Mouse (Mus musculus): ENCODE results near the gene Rbfox1. TPM values are rescaled to one million over a fixed set of nuclear protein-coding genes. Genes with fewer than 3 reads are reported as not detected.

The Rbfox1 gene
- polyA plus RNA-seq, 1 experiment from 2014 or later = 223 TPM

- H3K9ac ChIP-seq = no peak overlapping the region
- H3K27ac ChIP-seq = no peak overlapping the region
- H3K9me3 ChIP-seq = no peaks in the 10 kb centered on the region
- 86% methylated on average over 5 of the region's 5 CpGs for WGBS
- no peaks in the 10 kb centered on the region for H3K36me3 ChIP-seq (replicated peaks)
- no peak overlapping the region for H3K4me2 ChIP-seq
- no peak overlapping the region for H3K4me3 ChIP-seq
- H3K4me1 ChIP-seq = peaks cover 11% of the 10 kb centered on the region
- no peaks in the 10 kb centered on the region for H3K27me3 ChIP-seq (replicated peaks)
- ATAC-seq (replicated peaks) = no peak
These were observed 25.6 kb downstream of the Rbfox1 start for GRCm38 (mm10) chr16:5910742-5911141.

- peak overlapping the region; percentile 56 for H3K27ac ChIP-seq
- H3K36me3 ChIP-seq (replicated peaks) = no peaks in the 10 kb centered on the region
- H3K9me3 ChIP-seq = no peaks in the 10 kb centered on the region
- H3K4me2 ChIP-seq = no peak overlapping the region
- H3K9ac ChIP-seq = no peak overlapping the region
- H3K4me3 ChIP-seq = no peak overlapping the region
- peaks cover 18% of the 10 kb centered on the region for H3K4me1 ChIP-seq
- H3K27me3 ChIP-seq (replicated peaks) = no peaks in the 10 kb centered on the region
- 21% methylated on average over 2 of the region's 2 CpGs for WGBS
- ATAC-seq (replicated peaks) = peak; percentile 84
These were observed 26.7 kb downstream of the Rbfox1 start for GRCm38 (mm10) chr16:5911880-5912327.

GRCm38 (mm10) chr16:5917937-5918336 lies 32.8 kb downstream of the Rbfox1 start:
- Histone ChIP-seq H3K4me3 (no peak overlapping the region), H3K36me3 (replicated peaks) (no peaks in the 10 kb centered on the region), H3K9me3 (no peaks in the 10 kb centered on the region), H3K27me3 (replicated peaks) (no peaks in the 10 kb centered on the region), H3K4me1 (peaks cover 17% of the 10 kb centered on the region), H3K9ac (no peak overlapping the region), H3K4me2 (no peak overlapping the region), H3K27ac (no peak overlapping the region)
- ATAC-seq (replicated peaks) = no peak

GRCm38 (mm10) chr16:5926986-5927385 lies 41.8 kb downstream of the Rbfox1 start:
- H3K27ac ChIP-seq = 0 out of 2 replicates have a peak overlapping the region, but pooled peaks have one; percentile 34
- no peaks in the 10 kb centered on the region for H3K9me3 ChIP-seq
- no peak overlapping the region for H3K4me3 ChIP-seq
- peaks cover 11% of the 10 kb centered on the region for H3K4me1 ChIP-seq
- H3K4me2 ChIP-seq = no peak overlapping the region
- no peak overlapping the region for H3K9ac ChIP-seq
- 18% methylated on average over 1 of the region's 1 CpGs for WGBS
- H3K27me3 ChIP-seq (replicated peaks) = no peaks in the 10 kb centered on the region
- H3K36me3 ChIP-seq (replicated peaks) = no peaks in the 10 kb centered on the region
- ATAC-seq (replicated peaks) = peak; percentile 54; the same call in 1 of the 2 replicates

- peaks cover 9% of the 10 kb centered on the region for H3K4me1 ChIP-seq
- WGBS = 30% methylated on average over 7 of the region's 7 CpGs
- H3K9me3 ChIP-seq = no peaks in the 10 kb centered on the region
- H3K4me3 ChIP-seq = no peak overlapping the region
- H3K27me3 ChIP-seq (replicated peaks) = no peaks in the 10 kb centered on the region
- H3K27ac ChIP-seq = no peak overlapping the region
- peak; percentile 50; the same call in 1 of the 2 replicates for ATAC-seq (replicated peaks)
- H3K4me2 ChIP-seq = no peak overlapping the region
- H3K9ac ChIP-seq = no peak overlapping the region
- no peaks in the 10 kb centered on the region for H3K36me3 ChIP-seq (replicated peaks)
These were observed 46.5 kb downstream of the Rbfox1 start for GRCm38 (mm10) chr16:5931680-5932079.

GRCm38 (mm10) chr16:5940016-5940415 lies 54.9 kb downstream of the Rbfox1 start:
- ATAC-seq (replicated peaks) = no peak
- no peak overlapping the region for H3K9ac ChIP-seq
- H3K27ac ChIP-seq = no peak overlapping the region
- 67% methylated on average over 4 of the region's 4 CpGs for WGBS
- no peaks in the 10 kb centered on the region for H3K36me3 ChIP-seq (replicated peaks)
- no peak overlapping the region for H3K4me2 ChIP-seq
- no peaks in the 10 kb centered on the region for H3K27me3 ChIP-seq (replicated peaks)
- no peaks in the 10 kb centered on the region for H3K4me1 ChIP-seq
- no peak overlapping the region for H3K4me3 ChIP-seq
- H3K9me3 ChIP-seq = no peaks in the 10 kb centered on the region

GRCm38 (mm10) chr16:5945682-5946081 lies 60.5 kb downstream of the Rbfox1 start:
- WGBS = 53% methylated on average over 1 of the region's 1 CpGs
- no peaks in the 10 kb centered on the region for H3K4me1 ChIP-seq
- no peak overlapping the region for H3K4me2 ChIP-seq
- H3K36me3 ChIP-seq (replicated peaks) = no peaks in the 10 kb centered on the region
- no peak overlapping the region for H3K9ac ChIP-seq
- no peak overlapping the region for H3K27ac ChIP-seq
- H3K9me3 ChIP-seq = no peaks in the 10 kb centered on the region
- no peaks in the 10 kb centered on the region for H3K27me3 ChIP-seq (replicated peaks)
- H3K4me3 ChIP-seq = no peak overlapping the region
- no peak for ATAC-seq (replicated peaks)

GRCm38 (mm10) chr16:5953106-5953505 lies 68.0 kb downstream of the Rbfox1 start:
- Histone ChIP-seq H3K4me1 (no peaks in the 10 kb centered on the region), H3K4me2 (no peak overlapping the region), H3K4me3 (no peak overlapping the region), H3K9me3 (no peaks in the 10 kb centered on the region), H3K27me3 (replicated peaks) (no peaks in the 10 kb centered on the region), H3K36me3 (replicated peaks) (no peaks in the 10 kb centered on the region), H3K9ac (no peak overlapping the region), H3K27ac (no peak overlapping the region)
- no peak for ATAC-seq (replicated peaks)
- 74% methylated on average over 3 of the region's 3 CpGs for WGBS

- no peaks in the 10 kb centered on the region for H3K27me3 ChIP-seq (replicated peaks)
- H3K36me3 ChIP-seq (replicated peaks) = no peaks in the 10 kb centered on the region
- H3K9me3 ChIP-seq = no peaks in the 10 kb centered on the region
- no peak overlapping the region for H3K27ac ChIP-seq
- no peak overlapping the region for H3K9ac ChIP-seq
- H3K4me2 ChIP-seq = no peak overlapping the region
- H3K4me1 ChIP-seq = no peaks in the 10 kb centered on the region
- no peak for ATAC-seq (replicated peaks)
- no peak overlapping the region for H3K4me3 ChIP-seq
- WGBS = 77% methylated on average over 4 of the region's 4 CpGs
These were observed 72.3 kb downstream of the Rbfox1 start for GRCm38 (mm10) chr16:5957418-5957817.

GRCm38 (mm10) chr16:5961786-5962185 lies 76.6 kb downstream of the Rbfox1 start:
- Histone ChIP-seq H3K4me1 (no peaks in the 10 kb centered on the region), H3K9ac (no peak overlapping the region), H3K9me3 (no peaks in the 10 kb centered on the region), H3K36me3 (replicated peaks) (no peaks in the 10 kb centered on the region), H3K27ac (no peak overlapping the region), H3K4me2 (no peak overlapping the region), H3K4me3 (no peak overlapping the region), H3K27me3 (replicated peaks) (no peaks in the 10 kb centered on the region)
- ATAC-seq (replicated peaks) = no peak
- WGBS = 84% methylated on average over 3 of the region's 3 CpGs

GRCm38 (mm10) chr16:5974172-5974571 lies 89.0 kb downstream of the Rbfox1 start:
- no peaks in the 10 kb centered on the region for H3K27me3 ChIP-seq (replicated peaks)
- H3K27ac ChIP-seq = no peak overlapping the region
- no peak; the same call in 1 of the 2 replicates for ATAC-seq (replicated peaks)
- no peak overlapping the region for H3K4me3 ChIP-seq
- no peak overlapping the region for H3K4me2 ChIP-seq
- no peaks in the 10 kb centered on the region for H3K4me1 ChIP-seq
- no peak overlapping the region for H3K9ac ChIP-seq
- 67% methylated on average over 2 of the region's 2 CpGs for WGBS
- no peaks in the 10 kb centered on the region for H3K9me3 ChIP-seq
- H3K36me3 ChIP-seq (replicated peaks) = no peaks in the 10 kb centered on the region

GRCm38 (mm10) chr16:5992045-5993011 lies 107.2 kb downstream of the Rbfox1 start:
- H3K27ac ChIP-seq = peak overlapping the region; percentile 55
- no peak overlapping the region for H3K9ac ChIP-seq
- 0 out of 2 replicates have a peak overlapping the region, but pooled peaks have one; percentile 13 for H3K4me2 ChIP-seq
- H3K4me3 ChIP-seq = no peak overlapping the region
- ATAC-seq (replicated peaks) = peak; percentile 75
- 19% methylated on average over 10 of the region's 10 CpGs for WGBS
- H3K4me1 ChIP-seq = peaks cover 30% of the 10 kb centered on the region
- no peaks in the 10 kb centered on the region; the same call in 1 of the 2 replicates for H3K27me3 ChIP-seq (replicated peaks)
- H3K9me3 ChIP-seq = no peaks in the 10 kb centered on the region
- H3K36me3 ChIP-seq (replicated peaks) = no peaks in the 10 kb centered on the region

- no peak for ATAC-seq (replicated peaks)
- Histone ChIP-seq H3K36me3 (replicated peaks) (no peaks in the 10 kb centered on the region), H3K27me3 (replicated peaks) (no peaks in the 10 kb centered on the region), H3K4me3 (no peak overlapping the region), H3K9ac (no peak overlapping the region), H3K4me2 (no peak overlapping the region), H3K9me3 (no peaks in the 10 kb centered on the region), H3K27ac (no peak overlapping the region), H3K4me1 (peaks cover 24% of the 10 kb centered on the region)
- WGBS = 34% methylated on average over 4 of the region's 4 CpGs
These were observed 112.0 kb downstream of the Rbfox1 start for GRCm38 (mm10) chr16:5997136-5997535.
